Mouse (Mus musculus) heart, embryonic 14.5 days (tissue): Measurements from ENCODE around the gene Calm2. TPM values are rescaled to one million over a fixed set of nuclear protein-coding genes. Genes with fewer than 3 reads are reported as not detected.

Experiments
- ATAC-seq: fragments of 200-750 bp; cut with Nextera tagmentation; 2 replicates; pipeline ENCODE4 v1.8.0; 2017; ENCODE audit warnings: low read depth, moderate TSS enrichment; ENCODE audit not compliant: insufficient number of reproducible peaks, insufficient read depth, low FRiP score
- H3K27ac ChIP-seq, 2 experiments: fragments of 200-500 bp in 1 of 2; fragments of 300-500 bp in 1 of 2; sonication (generic) in 1 of 2; replicated peaks in 1 of 2; 2 replicates each; pipeline ENCODE4 v1.5.1; 2012 to 2014; ENCODE audit warnings: low read depth in 2 of 2, low read length in 2 of 2, control low read depth in 1 of 2, mild to moderate bottlenecking in 1 of 2, mixed read lengths in 1 of 2; ENCODE audit not compliant: control insufficient read depth in 1 of 2, insufficient read depth in 1 of 2
- H3K27me3 ChIP-seq: fragments of 300-500 bp; sonication (generic); 2 replicates; pipeline ENCODE4 v1.6.1; 2014; ENCODE audit warnings: mild to moderate bottlenecking, low read length, control low read depth; ENCODE audit not compliant: control insufficient read depth, insufficient read depth
- H3K36me3 ChIP-seq: fragments of 300-500 bp; sonication (generic); 2 replicates; pipeline ENCODE4 v1.6.1; 2014; ENCODE audit warnings: mild to moderate bottlenecking, control low read depth, low read length, mixed read lengths; ENCODE audit not compliant: control insufficient read depth, insufficient read depth
- H3K4me1 ChIP-seq, 2 experiments: fragments of 200-500 bp in 1 of 2; fragments of 300-500 bp in 1 of 2; sonication (generic) in 1 of 2; 2 replicates each; pipeline ENCODE4 v1.6.1; 2012 to 2014; ENCODE audit warnings: low read length in 2 of 2, control low read depth in 1 of 2, mixed read lengths in 1 of 2; ENCODE audit not compliant: control insufficient read depth in 2 of 2, insufficient read depth in 2 of 2
- H3K4me2 ChIP-seq: fragments of 300-500 bp; sonication (generic); 2 replicates; pipeline ENCODE4 v1.6.1; 2014; ENCODE audit warnings: mild to moderate bottlenecking, low read length
- H3K4me3 ChIP-seq, 2 experiments: fragments of 200-500 bp in 1 of 2; fragments of 300-500 bp in 1 of 2; sonication (generic) in 1 of 2; 2 replicates each; pipeline ENCODE4 v1.5.1; 2012 to 2014; ENCODE audit warnings: low read length in 2 of 2, mild to moderate bottlenecking in 2 of 2, control low read depth in 1 of 2, low read depth in 1 of 2, moderate library complexity in 1 of 2; ENCODE audit not compliant: control insufficient read depth in 1 of 2, insufficient read depth in 1 of 2
- H3K9ac ChIP-seq: fragments of 300-500 bp; sonication (generic); 2 replicates; pipeline ENCODE4 v1.6.1; 2014; ENCODE audit warnings: mild to moderate bottlenecking, low read length
- H3K9me3 ChIP-seq: fragments of 300-500 bp; sonication (generic); 2 replicates; pipeline ENCODE4 v1.6.1; 2016; ENCODE audit warnings: low read length, control low read depth; ENCODE audit not compliant: control insufficient read depth
- WGBS: fragments of 180-500 bp; shearing (Covaris S2); extraction: QIAGEN DNeasy Blood & Tissue Kit; methylation state at CpG from one replicate; pipeline ENCODE4 v1.1.7; 2014; 5-methylcytosine and 5-hydroxymethylcytosine counted together
- polyA plus RNA-seq: library from polyadenylated mRNA; unstranded; fragments of >200 nt; fragmentation: Nextera tagmentation; extraction: Ambion mirVana; gene quantifications from 2 replicates; pipeline ENCODE4 v1.2.1, GENCODE M21; 2014

Gene Calm2
- polyA plus RNA-seq, 1 experiment from 2014 or later: 616 TPM

GRCm38 (mm10) chr17:87459750-87460668 is 13.3 kb upstream of the Calm2 start:
- ATAC-seq: peak; percentile 52; the same call in 1 of the 2 replicates
- Histone ChIP-seq H3K9me3 (no peaks in the 10 kb centered on the region), H3K4me2 (peak overlapping the region; percentile 57), H3K27me3 (no peaks in the 10 kb centered on the region), H3K36me3 (no peaks in the 10 kb centered on the region), H3K9ac (peak overlapping the region; percentile 61), H3K4me1 (peaks cover 23 to 33% of the 10 kb centered on the region in 2 experiments), H3K27ac (peak overlapping the region; percentile 76 to 90), H3K4me3 (peak overlapping the region; percentile 10 to 23; a peak in 2 of 4 replicates)
- WGBS: 9% methylated on average over 14 of the region's 14 CpGs

DNA sequence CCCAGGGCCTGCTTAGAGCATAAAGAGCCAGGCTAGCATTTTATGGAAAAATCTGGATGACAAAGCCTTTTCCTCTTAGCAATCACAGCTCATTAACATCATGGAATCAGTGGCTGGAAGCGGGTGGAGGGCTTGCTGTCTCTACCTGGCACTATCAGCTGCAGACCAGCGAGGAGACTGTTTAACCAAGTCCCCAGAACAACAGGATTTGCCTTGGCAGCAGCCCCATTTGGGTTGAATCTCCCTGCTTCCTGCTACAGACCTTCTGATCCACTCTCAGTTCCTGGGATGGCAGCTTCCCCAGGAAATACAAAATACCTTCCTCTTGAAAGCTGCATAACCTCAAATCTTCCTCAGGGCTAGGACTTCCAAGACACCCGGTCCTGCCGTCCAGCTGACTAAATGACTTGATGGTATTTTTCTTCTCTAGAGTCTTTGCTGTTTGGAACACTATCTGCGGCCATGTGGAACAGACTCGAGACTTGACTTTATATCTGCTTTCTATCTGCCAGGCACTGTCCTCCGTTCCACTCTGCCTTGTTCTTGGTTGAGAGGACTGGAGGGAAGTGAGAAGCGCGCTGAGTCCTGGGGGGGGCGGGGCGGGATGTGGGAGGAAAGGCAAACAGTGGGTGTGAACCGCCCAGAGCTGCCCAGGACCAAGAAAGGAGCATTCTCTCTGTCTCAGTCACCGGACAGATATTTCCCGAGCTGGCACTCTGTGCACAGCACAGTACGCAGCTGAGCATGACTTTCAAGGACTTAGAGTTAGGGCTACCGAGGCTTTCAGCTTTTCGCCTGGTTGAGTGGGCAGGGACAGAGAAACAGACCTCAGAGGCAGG is 12.4 kb upstream of the Calm2 start:
- peak overlapping the region; percentile 10 to 23; a peak in 2 of 4 replicates for H3K4me3 ChIP-seq
- no peaks in the 10 kb centered on the region for H3K27me3 ChIP-seq
- peak overlapping the region; percentile 83 to 90 for H3K27ac ChIP-seq
- peak overlapping the region; percentile 61 for H3K9ac ChIP-seq
- 10% methylated on average over 13 of the region's 17 CpGs for WGBS
- peak overlapping the region; percentile 57 for H3K4me2 ChIP-seq
- H3K4me1 ChIP-seq: peaks cover 23 to 33% of the 10 kb centered on the region in 2 experiments
- ATAC-seq: peak; percentile 72
- H3K36me3 ChIP-seq: no peaks in the 10 kb centered on the region
- no peaks in the 10 kb centered on the region for H3K9me3 ChIP-seq

GRCm38 (mm10) chr17:87457961-87458360 is 11.2 kb upstream of the Calm2 start:
- H3K9me3 ChIP-seq: no peaks in the 10 kb centered on the region
- no peaks in the 10 kb centered on the region for H3K36me3 ChIP-seq
- WGBS: 57% methylated on average over 7 of the region's 7 CpGs
- no peak overlapping the region for H3K27ac ChIP-seq
- no peak overlapping the region for H3K4me3 ChIP-seq
- no peak for ATAC-seq
- no peaks in the 10 kb centered on the region for H3K27me3 ChIP-seq
- no peak overlapping the region for H3K4me2 ChIP-seq
- peaks cover 28 to 37% of the 10 kb centered on the region in 2 experiments for H3K4me1 ChIP-seq
- H3K9ac ChIP-seq: no peak overlapping the region

DNA sequence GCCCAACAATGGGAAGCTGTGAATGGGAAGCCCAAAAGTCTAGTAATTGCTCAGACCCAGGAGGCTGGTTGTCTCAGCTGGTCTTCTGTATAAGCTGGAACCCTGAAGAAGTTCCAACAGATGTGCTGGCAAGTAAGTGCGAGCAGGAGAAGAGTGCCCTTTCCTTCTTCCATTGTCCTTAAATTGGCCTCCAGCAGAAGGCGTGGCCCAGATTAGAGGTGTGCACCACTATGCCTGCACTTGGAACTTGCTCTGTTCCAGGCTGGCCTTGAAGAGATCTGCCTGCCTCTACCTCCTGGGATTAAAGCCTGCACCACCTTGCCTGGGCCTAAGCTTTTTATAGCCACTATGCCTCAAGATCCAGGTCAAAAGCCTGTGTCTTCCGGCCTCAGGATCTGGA is 7.4 kb upstream of the Calm2 start:
- no peak overlapping the region for H3K27ac ChIP-seq
- no peak overlapping the region for H3K9ac ChIP-seq
- WGBS: 82% methylated on average over 3 of the region's 3 CpGs
- H3K9me3 ChIP-seq: no peaks in the 10 kb centered on the region
- no peak for ATAC-seq
- H3K27me3 ChIP-seq: no peaks in the 10 kb centered on the region
- peaks cover 12 to 17% of the 10 kb centered on the region in 2 experiments for H3K4me1 ChIP-seq
- H3K36me3 ChIP-seq: no peaks in the 10 kb centered on the region
- H3K4me2 ChIP-seq: no peak overlapping the region
- no peak overlapping the region for H3K4me3 ChIP-seq

- 72% methylated on average over 7 of the region's 7 CpGs for WGBS
- Histone ChIP-seq H3K27me3 (no peaks in the 10 kb centered on the region), H3K9me3 (no peaks in the 10 kb centered on the region), H3K4me3 (no peak overlapping the region), H3K36me3 (no peaks in the 10 kb centered on the region), H3K27ac (no peak overlapping the region), H3K4me2 (no peak overlapping the region), H3K4me1 (peaks cover 7 to 14% of the 10 kb centered on the region in 2 experiments; a peak in 3 of 4 replicates), H3K9ac (no peak overlapping the region)
- ATAC-seq: no peak
Measured at GRCm38 (mm10) chr17:87453336-87453735, 6.6 kb upstream of the Calm2 start.

GRCm38 (mm10) chr17:87448881-87449280 is 2.1 kb upstream of the Calm2 start:
- Histone ChIP-seq H3K27ac (no peak overlapping the region), H3K36me3 (no peaks in the 10 kb centered on the region), H3K4me1 (peaks cover 11 to 20% of the 10 kb centered on the region in 2 experiments), H3K9ac (no peak overlapping the region), H3K9me3 (no peaks in the 10 kb centered on the region), H3K27me3 (no peaks in the 10 kb centered on the region), H3K4me3 (no peak overlapping the region), H3K4me2 (no peak overlapping the region)
- ATAC-seq: no peak
- 52% methylated on average over 8 of the region's 8 CpGs for WGBS

GRCm38 (mm10) chr17:87448339-87448738 is 1.6 kb upstream of the Calm2 start:
- Histone ChIP-seq H3K9me3 (no peaks in the 10 kb centered on the region), H3K4me3 (no peak overlapping the region), H3K27me3 (no peaks in the 10 kb centered on the region), H3K4me1 (peaks cover 8 to 22% of the 10 kb centered on the region in 2 experiments), H3K36me3 (no peaks in the 10 kb centered on the region), H3K4me2 (no peak overlapping the region), H3K27ac (no peak overlapping the region), H3K9ac (no peak overlapping the region)
- WGBS: 90% methylated on average over 9 of the region's 9 CpGs
- ATAC-seq: no peak
